Mouse (Mus musculus) lung, embryonic 15.5 days (tissue): Measurements from ENCODE around the gene Mmachc. TPM values are rescaled to one million over a fixed set of nuclear protein-coding genes. Genes with fewer than 3 reads are reported as not detected.

Source experiments
- ATAC-seq: fragments of 200-750 bp; cut with Nextera tagmentation; 2 replicates; pipeline ENCODE4 v1.8.0; 2017; ENCODE audit warnings: moderate number of reproducible peaks, borderline replicate concordance; ENCODE audit not compliant: low FRiP score, low TSS enrichment; ENCODE audit errors: extremely low read depth
- H3K27ac ChIP-seq: fragments of 300-500 bp; sonication (generic); 2 replicates; pipeline ENCODE4 v1.5.1; 2015; ENCODE audit warnings: moderate library complexity, mild to moderate bottlenecking, inconsistent platforms
- H3K27me3 ChIP-seq: fragments of 300-500 bp; sonication (generic); 2 replicates; pipeline ENCODE4 v1.6.1; 2015; ENCODE audit warnings: inconsistent platforms
- H3K36me3 ChIP-seq: fragments of 300-500 bp; sonication (generic); 2 replicates; pipeline ENCODE4 v1.6.1; 2015; ENCODE audit warnings: inconsistent platforms
- H3K4me1 ChIP-seq: fragments of 300-500 bp; sonication (generic); 2 replicates; pipeline ENCODE4 v1.6.1; 2015; ENCODE audit warnings: inconsistent platforms
- H3K4me2 ChIP-seq: fragments of 300-500 bp; sonication (generic); 2 replicates; pipeline ENCODE4 v1.6.1; 2015; ENCODE audit warnings: inconsistent platforms, mild to moderate bottlenecking, moderate library complexity
- H3K4me3 ChIP-seq: fragments of 300-500 bp; sonication (generic); 2 replicates; pipeline ENCODE4 v1.5.1; 2015; ENCODE audit warnings: mild to moderate bottlenecking, inconsistent platforms
- H3K9ac ChIP-seq: fragments of 300-500 bp; sonication (generic); 2 replicates; pipeline ENCODE4 v1.6.1; 2015; ENCODE audit warnings: inconsistent platforms
- H3K9me3 ChIP-seq: fragments of 300-500 bp; sonication (generic); 2 replicates; pipeline ENCODE4 v1.6.1; 2016; ENCODE audit warnings: inconsistent platforms
- WGBS: fragments of 180-500 bp; shearing (Covaris S2); methylation state at CpG from one replicate; pipeline ENCODE4 v1.1.7; 2015; 5-methylcytosine and 5-hydroxymethylcytosine counted together
- polyA plus RNA-seq: library from polyadenylated mRNA; unstranded; fragments of >200 nt; fragmentation: Nextera tagmentation; extraction: Ambion mirVana; gene quantifications from 2 replicates; pipeline ENCODE4 v1.2.1, GENCODE M21; 2015

Gene Mmachc
- polyA plus RNA-seq, 1 experiment from 2014 or later, result 24.7 TPM

DNA sequence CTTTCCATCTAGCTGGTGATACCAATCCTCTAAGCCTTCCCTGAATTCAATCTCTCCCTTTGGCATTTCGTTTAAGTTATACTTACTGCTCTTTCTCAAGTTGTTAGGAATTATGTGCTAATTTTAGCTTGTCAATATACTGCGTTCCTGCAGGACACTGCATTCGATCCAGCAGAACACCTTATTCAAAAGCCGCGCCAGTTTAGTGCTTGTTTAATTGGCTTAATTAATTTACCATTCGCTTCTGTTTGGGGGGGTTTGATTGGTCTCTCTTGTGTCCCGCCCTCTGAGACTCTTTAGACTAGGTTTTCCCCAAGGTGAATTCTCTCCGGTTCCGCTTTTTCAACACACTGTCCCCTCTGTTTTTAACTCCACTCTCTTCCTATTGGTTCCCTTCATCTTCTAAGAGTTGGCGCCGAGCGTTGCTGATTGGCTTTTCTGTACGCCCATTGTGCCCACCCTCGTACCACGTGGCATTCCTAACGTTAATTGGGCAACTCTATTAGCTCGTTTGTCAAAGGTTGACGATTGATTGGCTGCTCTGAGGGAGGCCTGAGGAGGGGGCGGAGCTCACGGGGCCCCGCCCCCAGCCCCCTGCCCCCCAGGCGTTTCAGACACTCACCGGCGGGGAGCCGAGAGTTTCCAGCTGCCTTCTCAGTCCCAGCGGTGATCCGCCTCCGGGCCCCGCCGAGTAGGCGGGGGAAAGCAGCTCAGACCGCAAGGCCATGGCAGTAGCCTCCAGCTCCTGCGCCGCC lies 12.3 kb upstream of the Mmachc start, which contains the start of gene Tesk2:
Gene Tesk2 (plus strand): TSS at position 606 of the 755 bp plus-strand sequence.
- peak; percentile 97 for ATAC-seq
- Histone ChIP-seq H3K27me3 (no peaks in the 10 kb centered on the region), H3K4me1 (peaks cover 18% of the 10 kb centered on the region), H3K9me3 (no peaks in the 10 kb centered on the region), H3K36me3 (no peaks in the 10 kb centered on the region), H3K9ac (peak within 1 kb of the TSS; percentile 91), H3K4me2 (peak within 1 kb of the TSS; percentile 86), H3K27ac (peak within 1 kb of the TSS; percentile 89), H3K4me3 (peak within 1 kb of the TSS; percentile 95)
- 0% methylated on average over 34 of the region's 34 CpGs for WGBS

DNA sequence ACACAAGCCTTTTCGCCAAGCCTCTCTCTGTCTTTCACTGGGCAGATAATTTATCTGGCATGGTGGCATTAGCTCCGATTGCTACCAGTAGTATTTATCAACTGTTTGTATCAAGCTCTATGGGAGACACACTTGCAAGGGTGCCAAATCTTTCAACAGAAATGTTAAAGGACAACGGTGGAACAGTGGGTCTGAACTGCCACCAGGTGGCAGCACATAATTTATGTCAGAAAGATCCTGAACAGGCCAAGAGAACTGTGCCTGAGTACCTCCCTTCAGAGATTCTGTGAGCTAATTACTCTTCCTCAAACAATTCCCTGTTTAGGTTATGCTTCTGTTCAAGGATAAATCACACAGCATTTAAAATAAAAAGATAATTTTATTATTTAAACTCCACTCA lies 11.2 kb upstream of the Mmachc start:
- H3K4me2 ChIP-seq, result no peak overlapping the region
- WGBS, result 8% methylated on average over 3 of the region's 3 CpGs
- ATAC-seq, result no peak
- no peak overlapping the region for H3K27ac ChIP-seq
- H3K9me3 ChIP-seq, result no peaks in the 10 kb centered on the region
- H3K9ac ChIP-seq, result no peak overlapping the region
- H3K36me3 ChIP-seq, result peaks cover 7% of the 10 kb centered on the region
- no peak overlapping the region for H3K4me3 ChIP-seq
- H3K27me3 ChIP-seq, result no peaks in the 10 kb centered on the region
- peaks cover 15% of the 10 kb centered on the region for H3K4me1 ChIP-seq

GRCm38 (mm10) chr4:116712536-116712935 lies 4.3 kb upstream of the Mmachc start:
- WGBS, result 77% methylated on average over 1 of the region's 1 CpGs
- Histone ChIP-seq H3K9me3 (no peaks in the 10 kb centered on the region), H3K27me3 (no peaks in the 10 kb centered on the region), H3K9ac (no peak overlapping the region), H3K4me1 (peaks cover 11% of the 10 kb centered on the region; the same call in 1 of the 2 replicates), H3K27ac (no peak overlapping the region), H3K36me3 (peaks cover 16% of the 10 kb centered on the region), H3K4me3 (no peak overlapping the region), H3K4me2 (no peak overlapping the region)
- no peak for ATAC-seq

DNA sequence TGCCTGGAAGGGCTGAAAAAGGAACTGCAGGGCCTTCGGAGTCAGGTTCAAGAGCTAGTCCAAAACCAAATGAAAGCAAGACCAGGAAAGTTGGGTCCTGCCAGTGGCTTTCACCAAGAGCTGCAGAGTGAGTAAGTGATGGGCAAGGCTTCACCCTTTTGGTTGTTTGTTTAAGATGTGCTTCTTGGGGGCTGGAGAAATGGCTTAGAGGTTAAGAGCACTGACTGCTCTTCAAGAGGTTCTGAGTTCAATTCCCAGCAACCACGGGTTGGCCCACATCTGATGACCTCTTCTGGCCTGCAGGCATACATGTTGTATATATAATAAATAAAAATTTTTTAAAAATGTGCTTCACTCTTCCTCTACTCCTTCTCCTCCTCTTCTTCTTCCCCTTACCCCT lies 1.9 kb upstream of the Mmachc start:
- no peak overlapping the region for H3K4me3 ChIP-seq
- no peak overlapping the region for H3K9ac ChIP-seq
- H3K27me3 ChIP-seq, result no peaks in the 10 kb centered on the region
- H3K4me2 ChIP-seq, result no peak overlapping the region
- no peaks in the 10 kb centered on the region for H3K9me3 ChIP-seq
- ATAC-seq, result no peak
- H3K36me3 ChIP-seq, result peaks cover 13% of the 10 kb centered on the region
- no peak overlapping the region for H3K27ac ChIP-seq
- WGBS, result 86% methylated on average over 2 of the region's 2 CpGs
- H3K4me1 ChIP-seq, result peaks cover 13% of the 10 kb centered on the region; the same call in 1 of the 2 replicates

DNA sequence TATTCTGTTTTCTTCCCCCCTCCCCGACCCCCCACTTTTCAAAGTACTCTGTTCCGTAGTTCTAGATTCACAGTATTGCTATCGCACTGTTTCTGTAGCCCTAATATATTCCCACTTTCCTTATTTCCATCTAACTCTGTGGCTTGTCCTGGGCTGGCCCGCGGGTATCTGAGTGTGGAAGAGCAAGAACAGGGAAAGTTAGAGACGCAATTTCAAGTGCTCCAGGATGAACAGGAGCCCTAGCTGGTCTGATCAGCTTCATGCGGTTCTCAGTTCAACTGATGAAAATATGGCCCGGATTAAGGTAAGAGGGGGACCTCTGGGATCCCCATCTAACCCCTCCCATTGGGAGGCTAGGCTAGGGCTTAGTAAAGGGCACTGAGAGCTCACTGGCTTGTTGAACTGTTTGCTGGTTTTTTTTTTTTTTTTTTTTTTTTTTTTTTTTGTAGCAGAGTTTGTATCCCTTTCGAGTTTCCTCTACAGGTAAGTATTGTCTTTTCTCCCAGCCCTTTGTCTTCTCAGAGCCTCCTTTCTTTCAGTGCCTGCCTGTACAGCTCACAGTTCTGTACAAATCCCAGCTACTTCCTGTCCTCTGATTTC lies 685 bp upstream of the Mmachc start:
- H3K4me3 ChIP-seq, result peak overlapping the region; percentile 72
- H3K36me3 ChIP-seq, result peaks cover 9% of the 10 kb centered on the region; the same call in 1 of the 2 replicates
- H3K4me1 ChIP-seq, result peaks cover 13% of the 10 kb centered on the region; the same call in 1 of the 2 replicates
- H3K9me3 ChIP-seq, result no peaks in the 10 kb centered on the region
- no peaks in the 10 kb centered on the region for H3K27me3 ChIP-seq
- no peak overlapping the region for H3K27ac ChIP-seq
- peak overlapping the region; percentile 76 for H3K4me2 ChIP-seq
- 0 out of 2 replicates have a peak, but pooled peaks have one; percentile 12 for ATAC-seq
- peak overlapping the region; percentile 54 for H3K9ac ChIP-seq
- WGBS, result 4% methylated on average over 9 of the region's 9 CpGs

DNA sequence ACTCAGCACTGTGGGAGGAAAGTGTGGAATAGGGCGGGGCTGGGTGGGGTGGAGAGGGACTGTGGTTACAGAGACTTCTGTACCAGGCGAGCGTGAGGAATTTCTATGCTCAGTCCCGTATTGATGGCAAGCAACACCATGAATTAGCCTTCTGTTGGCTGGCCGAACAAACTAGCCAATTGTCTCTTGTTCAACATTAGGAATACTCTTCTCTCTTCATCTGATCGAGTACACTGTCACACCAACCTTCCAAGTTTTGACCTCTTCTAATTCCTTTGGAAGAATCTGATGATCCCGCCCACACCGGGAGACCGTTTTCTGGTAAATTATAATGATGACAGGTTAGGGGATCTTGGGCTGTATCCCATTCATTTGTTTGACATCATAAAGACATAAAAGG lies 540 bp downstream of the Mmachc start:
- H3K36me3 ChIP-seq, result peaks cover 11% of the 10 kb centered on the region; the same call in 1 of the 2 replicates
- peak overlapping the region; percentile 76 for H3K9ac ChIP-seq
- peak overlapping the region; percentile 72 for H3K4me3 ChIP-seq
- H3K9me3 ChIP-seq, result no peaks in the 10 kb centered on the region
- ATAC-seq, result no peak
- no peaks in the 10 kb centered on the region for H3K27me3 ChIP-seq
- no peak overlapping the region for H3K27ac ChIP-seq
- 14% methylated on average over 9 of the region's 9 CpGs for WGBS
- peak overlapping the region; percentile 76 for H3K4me2 ChIP-seq
- peaks cover 13% of the 10 kb centered on the region; the same call in 1 of the 2 replicates for H3K4me1 ChIP-seq

GRCm38 (mm10) chr4:116703804-116704203 lies 4.4 kb downstream of the Mmachc start:
- H3K4me2 ChIP-seq, result no peak overlapping the region
- ATAC-seq, result no peak
- peaks cover 5% of the 10 kb centered on the region; the same call in 1 of the 2 replicates for H3K4me1 ChIP-seq
- no peak overlapping the region for H3K27ac ChIP-seq
- WGBS, result 32% methylated on average over 6 of the region's 6 CpGs
- no peak overlapping the region for H3K4me3 ChIP-seq
- peaks cover 29% of the 10 kb centered on the region for H3K36me3 ChIP-seq
- H3K9ac ChIP-seq, result no peak overlapping the region
- H3K27me3 ChIP-seq, result no peaks in the 10 kb centered on the region
- no peaks in the 10 kb centered on the region for H3K9me3 ChIP-seq

DNA sequence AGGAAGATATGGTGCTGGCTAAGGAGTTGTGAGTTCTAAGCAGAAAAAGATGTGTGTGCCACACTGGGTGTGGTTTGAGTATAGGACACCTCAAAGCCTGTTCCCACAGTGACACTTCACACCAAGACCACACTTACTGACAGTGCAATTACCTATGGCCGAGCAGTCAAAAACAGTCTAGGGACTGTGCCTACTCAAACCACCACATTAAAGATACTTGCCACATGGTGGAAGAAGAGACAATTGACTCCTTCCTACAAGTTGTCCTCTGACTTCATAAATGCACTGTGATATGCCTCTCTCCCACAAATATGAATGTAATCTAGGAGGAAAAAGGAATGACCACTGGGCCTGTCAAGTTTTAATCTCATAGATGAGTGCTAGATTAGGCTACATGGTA lies 7.2 kb downstream of the Mmachc start:
- no peak overlapping the region for H3K27ac ChIP-seq
- H3K4me2 ChIP-seq, result no peak overlapping the region
- WGBS, result 81% methylated on average over 1 of the region's 1 CpGs
- H3K27me3 ChIP-seq, result no peaks in the 10 kb centered on the region
- ATAC-seq, result no peak
- peaks cover 54% of the 10 kb centered on the region for H3K36me3 ChIP-seq
- H3K4me1 ChIP-seq, result no peaks in the 10 kb centered on the region
- H3K9me3 ChIP-seq, result no peaks in the 10 kb centered on the region
- no peak overlapping the region for H3K9ac ChIP-seq
- no peak overlapping the region for H3K4me3 ChIP-seq

GRCm38 (mm10) chr4:116698693-116699342 lies 9.4 kb downstream of the Mmachc start:
- H3K27me3 ChIP-seq, result no peaks in the 10 kb centered on the region
- H3K4me2 ChIP-seq, result no peak overlapping the region
- peaks cover 72% of the 10 kb centered on the region for H3K36me3 ChIP-seq
- no peak overlapping the region for H3K27ac ChIP-seq
- no peak overlapping the region for H3K4me3 ChIP-seq
- no peak for ATAC-seq
- no peaks in the 10 kb centered on the region for H3K9me3 ChIP-seq
- no peaks in the 10 kb centered on the region for H3K4me1 ChIP-seq
- WGBS, result 58% methylated on average over 2 of the region's 2 CpGs
- H3K9ac ChIP-seq, result no peak overlapping the region

DNA sequence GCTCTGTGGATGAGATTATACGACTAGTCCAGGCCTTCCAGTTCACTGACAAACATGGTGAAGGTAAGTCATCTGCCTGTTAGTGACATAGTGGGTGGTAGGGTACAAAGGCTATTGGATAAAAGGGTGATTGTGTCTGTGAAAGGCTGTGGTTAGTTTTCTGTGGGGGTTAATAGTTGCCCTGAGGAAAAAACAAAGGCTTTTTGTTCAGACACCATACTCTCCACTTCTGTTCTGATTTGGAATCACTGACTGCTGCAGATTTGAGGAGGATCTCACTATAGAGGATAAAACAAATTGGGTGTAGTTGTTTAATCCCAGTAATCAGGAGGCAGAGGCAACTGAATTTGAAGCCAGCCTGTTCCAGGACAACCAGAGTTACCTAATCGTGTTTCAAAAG lies 14.4 kb downstream of the Mmachc start:
- 72% methylated on average over 2 of the region's 2 CpGs for WGBS
- Histone ChIP-seq H3K4me2 (no peak overlapping the region), H3K27me3 (no peaks in the 10 kb centered on the region), H3K27ac (no peak overlapping the region), H3K4me1 (no peaks in the 10 kb centered on the region), H3K9me3 (no peaks in the 10 kb centered on the region), H3K36me3 (peaks cover 90% of the 10 kb centered on the region), H3K4me3 (no peak overlapping the region), H3K9ac (no peak overlapping the region)
- no peak for ATAC-seq

DNA sequence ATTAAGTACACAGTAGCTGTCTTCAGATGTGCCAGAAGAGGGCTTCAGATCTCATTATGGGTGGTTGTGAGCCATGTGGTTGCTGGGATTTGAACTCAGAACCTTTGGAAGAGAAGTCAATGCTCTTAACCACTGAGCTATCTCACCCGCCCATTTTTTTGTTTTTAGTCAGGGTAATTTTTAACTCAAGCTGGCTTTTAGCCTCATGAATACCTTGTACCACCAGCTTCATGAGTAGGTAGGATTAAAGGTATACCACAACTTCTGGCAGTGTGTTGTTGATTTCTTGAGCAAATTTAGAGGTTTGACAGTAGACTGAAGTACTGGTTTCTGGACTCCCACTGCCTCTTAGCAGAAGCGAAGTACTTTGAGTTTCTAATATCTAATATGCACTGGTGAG lies 16.1 kb downstream of the Mmachc start:
- H3K9ac ChIP-seq, result no peak overlapping the region
- 0 out of 2 replicates have a peak, but pooled peaks cover 3% of the 10 kb centered on the region for H3K4me1 ChIP-seq
- H3K27ac ChIP-seq, result no peak overlapping the region
- H3K4me3 ChIP-seq, result no peak overlapping the region
- H3K27me3 ChIP-seq, result no peaks in the 10 kb centered on the region
- H3K36me3 ChIP-seq, result peaks cover 87% of the 10 kb centered on the region
- H3K9me3 ChIP-seq, result no peaks in the 10 kb centered on the region
- WGBS, result 86% methylated on average over 2 of the region's 2 CpGs
- no peak overlapping the region for H3K4me2 ChIP-seq
- no peak for ATAC-seq
